Mouse (Mus musculus) adrenal gland, adult 2 months (tissue): ENCODE data around the gene Tas2r104. TPM values are rescaled to one million over a fixed set of nuclear protein-coding genes. Genes with fewer than 3 reads are reported as not detected.

Source experiments
- DNase-seq: peaks from one replicate; pipeline ENCODE4 v3.0.0; 2021
- long read RNA-seq: library from polyadenylated mRNA; stranded (forward); transcript quantifications from one replicate; pipeline ENCODE4 v2.0.0, GENCODE M21; 2021
- polyA plus RNA-seq: library from polyadenylated mRNA; depleted of rRNA; stranded (reverse); fragments of >200 nt; gene quantifications from 2 replicates; pipeline ENCODE4 v1.2.3, GENCODE M21; 2012; rRNA removed
- total RNA-seq, 2 experiments: library from RNA; stranded (reverse); gene quantifications; 2 replicates each; pipeline ENCODE4 v1.2.3; 2021

Gene Tas2r104
- not detected for total RNA-seq
- not detected in 2 replicates for polyA plus RNA-seq
- long read RNA-seq, result 0 reads

- no peak for DNase-seq
These were observed at the start of gene Tas2r104 for GRCm38 (mm10) chr6:131685644-131686043. Gene Tas2r104 (minus strand): TSS chr6:131685744.

GRCm38 (mm10) chr6:131712803-131713202 lies 27.3 kb upstream of the Tas2r104 start:
- DNase-seq, result no peak

GRCm38 (mm10) chr6:131689963-131690362 lies 4.4 kb upstream of the Tas2r104 start, which contains the start of gene Tas2r114:
Gene Tas2r114 (minus strand): TSS chr6:131690063.
- DNase-seq, result no peak

GRCm38 (mm10) chr6:131687395-131687794 lies 1.9 kb upstream of the Tas2r104 start, which contains the start of gene Tas2r105:
Gene Tas2r105 (minus strand): TSS chr6:131687495.
- no peak for DNase-seq

GRCm38 (mm10) chr6:131678786-131679185 lies 6.8 kb downstream of the Tas2r104 start, which contains the start of gene Tas2r106:
Gene Tas2r106 (minus strand): TSS chr6:131678886.
- no peak for DNase-seq

- DNase-seq, result no peak
These were observed 25.5 kb downstream of the Tas2r104 start, which contains the start of gene Tas2r107 for GRCm38 (mm10) chr6:131660049-131660448. Gene Tas2r107 (minus strand): TSS chr6:131660149.

Other genes starting within 250 kb of the Tas2r104 start
- not detected for gene 5430401F13Rik, start 199.3 kb downstream of the Tas2r104 start, total RNA-seq
- not detected in 2 replicates for gene 5430401F13Rik, start 199.3 kb downstream of the Tas2r104 start, polyA plus RNA-seq
- gene Gm6619, start 199.3 kb downstream of the Tas2r104 start, total RNA-seq, result not detected
- gene Gm6619, start 199.3 kb downstream of the Tas2r104 start, polyA plus RNA-seq, result not detected in 2 replicates
- gene Tas2r130, start 54.8 kb downstream of the Tas2r104 start, total RNA-seq, result not detected
- gene Tas2r130, start 54.8 kb downstream of the Tas2r104 start, polyA plus RNA-seq, result not detected in 2 replicates
- not detected for gene Tas2r107, start 25.6 kb downstream of the Tas2r104 start, total RNA-seq
- gene Tas2r107, start 25.6 kb downstream of the Tas2r104 start, polyA plus RNA-seq, result not detected in 2 replicates
- gene Tas2r106, start 6.9 kb downstream of the Tas2r104 start, total RNA-seq, result not detected
- gene Tas2r106, start 6.9 kb downstream of the Tas2r104 start, polyA plus RNA-seq, result not detected in 2 replicates
- gene Tas2r105, start 1.8 kb upstream of the Tas2r104 start, total RNA-seq, result not detected
- gene Tas2r105, start 1.8 kb upstream of the Tas2r104 start, polyA plus RNA-seq, result not detected in 2 replicates
- not detected for gene Tas2r114, start 4.3 kb upstream of the Tas2r104 start, total RNA-seq
- gene Tas2r114, start 4.3 kb upstream of the Tas2r104 start, polyA plus RNA-seq, result not detected in 2 replicates